15 mouse cellular contexts compared by ENCODE assay signal in the genomic region with DNA sequence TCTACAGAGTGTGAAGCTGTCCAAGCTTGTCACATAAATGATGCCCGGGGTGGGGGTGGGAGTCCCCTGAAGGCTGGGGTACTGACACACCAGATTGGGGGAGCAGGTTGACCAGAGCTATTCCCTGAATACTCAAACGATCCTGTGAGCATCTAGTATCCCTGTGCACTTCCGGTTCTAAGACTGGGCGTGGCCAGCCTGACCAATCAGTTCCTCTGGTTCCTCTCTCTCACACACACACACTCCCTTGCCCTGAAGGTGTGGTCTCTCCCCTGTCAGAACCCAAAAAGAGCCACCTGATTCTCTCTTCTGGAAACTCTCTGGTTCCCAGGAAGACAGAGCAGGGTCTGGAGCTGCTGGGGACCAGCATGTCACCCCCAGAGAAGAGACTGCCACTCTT. TPM values are rescaled to one million over a fixed set of nuclear protein-coding genes. Genes with fewer than 3 reads are reported as not detected.
DNase-seq lines count a peak whose midpoint lies in the region; ATAC-seq and TF ChIP-seq lines count a peak whose summit lies in the region.
"Had no signal": no experiment of that assay in that cellular context is flagged by ENCODE, and none has a peak within 500 bp of the region (broad histone marks: within the 10 kb centered on the region; RNA-seq: fewer than 3 reads in every experiment).

No protein-coding gene starts in this region.

- 49% methylated on average over 4 of the region's 4 CpGs for WGBS in liver, embryonic 11.5 days
- WGBS in stomach, embryonic 14.5 days, result 50% methylated on average over 4 of the region's 4 CpGs
- 74% methylated on average over 4 of the region's 4 CpGs for WGBS in neural tube, embryonic 15.5 days

- no peak for DNase-seq in gastrocnemius, adult 2 months
- no peak for DNase-seq in gastrocnemius, postnatal 14 days
- peak; percentile 53 for DNase-seq in liver
- DNase-seq in liver, embryonic 11.5 days (ENCODE audit: low spot score), result no peak
- peak; percentile 57 to 62 for DNase-seq in kidney, postnatal 36 days
- no peak for DNase-seq in testis, postnatal 10 days (ENCODE audit: low spot score)
- DNase-seq: adrenal gland, adult 8-10 months; spleen, adult 18-20 months; thymus, postnatal 25 days had no signal

- no peak overlapping the region for H3K9ac ChIP-seq in liver, embryonic 11.5 days (ENCODE audit: low read depth, low read length)
- no peak overlapping the region for H3K9ac ChIP-seq in stomach, embryonic 14.5 days (replicated peaks; ENCODE audit: low read depth, low read length)
- no peak overlapping the region for H3K9ac ChIP-seq in neural tube, embryonic 15.5 days (replicated peaks)
- H3K9ac ChIP-seq: limb, embryonic 13.5 days; midbrain, embryonic 15.5 days had no signal

- H3K36me3 ChIP-seq in liver, embryonic 11.5 days (ENCODE audit: control insufficient read depth, insufficient read depth, low read length), result no peaks in the 10 kb centered on the region
- no peaks in the 10 kb centered on the region; the same call in 1 of the 2 replicates for H3K36me3 ChIP-seq in stomach, embryonic 14.5 days (ENCODE audit: control insufficient read depth, insufficient read depth, low read length)
- H3K36me3 ChIP-seq in neural tube, embryonic 15.5 days, result no peaks in the 10 kb centered on the region
- H3K36me3 ChIP-seq: G1E; limb, embryonic 13.5 days; midbrain, embryonic 15.5 days had no signal

- H3K4me1 ChIP-seq in liver, embryonic 11.5 days (replicated peaks; ENCODE audit: control insufficient read depth, insufficient read depth, low read length), result peaks cover 40% of the 10 kb centered on the region
- H3K4me1 ChIP-seq in stomach, embryonic 14.5 days (ENCODE audit: control insufficient read depth, insufficient read depth, low read length), result peaks cover 14% of the 10 kb centered on the region; the same call in 1 of the 2 replicates
- 0 out of 2 replicates have a peak, but pooled peaks cover 7% of the 10 kb centered on the region for H3K4me1 ChIP-seq in neural tube, embryonic 15.5 days

- no peak overlapping the region for H3K4me2 ChIP-seq in liver, embryonic 11.5 days
- H3K4me2 ChIP-seq in stomach, embryonic 14.5 days (replicated peaks; ENCODE audit: low read depth, low read length), result no peak overlapping the region
- no peak overlapping the region for H3K4me2 ChIP-seq in neural tube, embryonic 15.5 days
- H3K4me2 ChIP-seq: midbrain, embryonic 15.5 days had no signal

- intact Hi-C loops in gastrocnemius, adult 2 months (cut with DNase I), result no loop called here
- intact Hi-C loops in gastrocnemius, postnatal 14 days (cut with DNase I; ENCODE audit: low total_unique reads), result no loop called here

- H3K9me3 ChIP-seq in liver, embryonic 11.5 days (ENCODE audit: control insufficient read depth, low read length), result no peaks in the 10 kb centered on the region
- H3K9me3 ChIP-seq in stomach, embryonic 14.5 days (ENCODE audit: control insufficient read depth, low read depth, low read length), result no peaks in the 10 kb centered on the region
- H3K9me3 ChIP-seq in neural tube, embryonic 15.5 days (replicated peaks), result no peaks in the 10 kb centered on the region
- H3K9me3 ChIP-seq: limb, embryonic 13.5 days; midbrain, embryonic 15.5 days had no signal

- no peak for ATAC-seq in liver, embryonic 11.5 days (replicated peaks; ENCODE audit: low FRiP score)
- 0 out of 2 replicates have a peak, but pooled peaks have one; percentile 28 for ATAC-seq in stomach, embryonic 14.5 days (ENCODE audit: insufficient number of reproducible peaks, insufficient read depth, low FRiP score, low read depth)
- no peak for ATAC-seq in neural tube, embryonic 15.5 days (ENCODE audit: low FRiP score)
- ATAC-seq: midbrain, embryonic 15.5 days had no signal

- H3K27me3 ChIP-seq in liver, embryonic 11.5 days (replicated peaks; ENCODE audit: control insufficient read depth, insufficient read depth, low read length), result no peaks in the 10 kb centered on the region
- H3K27me3 ChIP-seq in stomach, embryonic 14.5 days (ENCODE audit: control insufficient read depth, insufficient read depth, low read length), result no peaks in the 10 kb centered on the region
- H3K27me3 ChIP-seq in neural tube, embryonic 15.5 days (replicated peaks), result no peaks in the 10 kb centered on the region
- H3K27me3 ChIP-seq: limb, embryonic 13.5 days; midbrain, embryonic 15.5 days had no signal

- H3K4me3 ChIP-seq in gastrocnemius, adult 2 months, result no peak overlapping the region
- H3K4me3 ChIP-seq in liver, embryonic 11.5 days (ENCODE audit: low read depth, low read length), result no peak overlapping the region
- no peak overlapping the region for H3K4me3 ChIP-seq in stomach, embryonic 14.5 days (ENCODE audit: low read depth, low read length)
- H3K4me3 ChIP-seq in neural tube, embryonic 15.5 days (replicated peaks), result no peak overlapping the region
- H3K4me3 ChIP-seq: limb, embryonic 13.5 days; midbrain, embryonic 15.5 days had no signal

- peak overlapping the region; percentile 48; the same call in 1 of the 2 replicates for H3K27ac ChIP-seq in gastrocnemius, adult 2 months
- H3K27ac ChIP-seq in liver, embryonic 11.5 days (ENCODE audit: low read depth, low read length), result no peak overlapping the region
- peak overlapping the region; percentile 86; the same call in 1 of the 2 replicates for H3K27ac ChIP-seq in stomach, embryonic 14.5 days (ENCODE audit: low read length)
- no peak overlapping the region for H3K27ac ChIP-seq in neural tube, embryonic 15.5 days (replicated peaks)
- H3K27ac ChIP-seq: midbrain, embryonic 15.5 days had no signal

- TF ChIP-seq CTCF in gastrocnemius, adult 2 months (IDR thresholded peaks at IDR 0.05), result no peak

RNA-seq across cellular contexts. Expression of gene Tmem51, which starts 30.8 kb away (rescaled TPM):
- total RNA-seq in gastrocnemius, adult 2 months (2021), result under 1 TPM; 0.66 to 0.75 TPM
- total RNA-seq in gastrocnemius, postnatal 14 days (2021), result 1 to 10 TPM; 2.5 to 2.8 TPM
- polyA plus RNA-seq in liver, embryonic 11.5 days (2014; fragmentation: Nextera tagmentation; extraction: Ambion mirVana), result 16.7 and 17.7 TPM in 2 replicates
- 43.2 and 48.5 TPM in 2 replicates for polyA plus RNA-seq in stomach, embryonic 14.5 days (2014; fragmentation: Nextera tagmentation; extraction: Ambion mirVana)
- polyA plus RNA-seq in neural tube, embryonic 15.5 days (2015; fragmentation: Nextera tagmentation; extraction: Ambion mirVana), result 5.9 and 11.0 TPM in 2 replicates
- polyA plus RNA-seq: G1E had no signal

RNA-seq across cellular contexts. Expression of gene Fhad1, which starts 38.4 kb away (rescaled TPM):
- total RNA-seq in gastrocnemius, adult 2 months (2021), result not detected
- 1 to 10 TPM; 1.4 to 1.7 TPM for total RNA-seq in gastrocnemius, postnatal 14 days (2021)
- 0.69 and 1.8 TPM in 2 replicates for polyA plus RNA-seq in liver, embryonic 11.5 days (2014; fragmentation: Nextera tagmentation; extraction: Ambion mirVana)
- 0.78 and 2.5 TPM in 2 replicates for polyA plus RNA-seq in stomach, embryonic 14.5 days (2014; fragmentation: Nextera tagmentation; extraction: Ambion mirVana)
- 4.5 and 4.8 TPM in 2 replicates for polyA plus RNA-seq in neural tube, embryonic 15.5 days (2015; fragmentation: Nextera tagmentation; extraction: Ambion mirVana)
- total RNA-seq: hematopoietic stem cell, adult 5-6 weeks had no signal
- polyA plus RNA-seq: G1E had no signal

Comparison
In these comparisons a context has a peak if more than half of its experiments do, and no peak if none do; other contexts are left out.
1. DNase-seq: peak in liver (single experiment) and kidney, postnatal 36 days (2 of 2); none in gastrocnemius, adult 2 months (single experiment), gastrocnemius, postnatal 14 days (single experiment), liver, embryonic 11.5 days (single experiment) and testis, postnatal 10 days (single experiment).
2. H3K27ac ChIP-seq: peak in gastrocnemius, adult 2 months (single experiment) and stomach, embryonic 14.5 days (single experiment); none in liver, embryonic 11.5 days (single experiment) and neural tube, embryonic 15.5 days (single experiment).